Comparison of ENCODE assay signal across 17 mouse cellular contexts in genomic region chr5:73141161-73141560, GRCm38 (mm10).
"Had no signal": no experiment of that assay in that cellular context is flagged by ENCODE, and none has a peak within 500 bp of the region (broad histone marks: within the 10 kb centered on the region; RNA-seq: fewer than 3 reads in every experiment).

No protein-coding gene starts in this region.

- DNase-seq: retina, postnatal 1 day; right cerebral cortex, adult 18-20 months; right cerebral cortex, postnatal 14 days; right cerebral cortex, postnatal 25 days; right cerebral cortex, postnatal 4 days; spleen, adult 18-20 months; thymus, adult 18-20 months; thymus, adult 2 months; thymus, postnatal 14 days; thymus, postnatal 25 days; thymus, postnatal 36 days; thymus, postnatal 4 days had no signal

- H3K9me3 ChIP-seq: neural tube, embryonic 12.5 days; neural tube, embryonic 13.5 days; neural tube, embryonic 15.5 days; stomach, embryonic 15.5 days had no signal

- H3K4me3 ChIP-seq: neural tube, embryonic 12.5 days; neural tube, embryonic 13.5 days; neural tube, embryonic 15.5 days; stomach, embryonic 15.5 days had no signal

- H3K27me3 ChIP-seq: neural tube, embryonic 12.5 days; neural tube, embryonic 13.5 days; neural tube, embryonic 15.5 days; stomach, embryonic 15.5 days had no signal

- H3K9ac ChIP-seq: neural tube, embryonic 12.5 days; neural tube, embryonic 13.5 days; neural tube, embryonic 15.5 days; stomach, embryonic 15.5 days had no signal

- H3K4me2 ChIP-seq: neural tube, embryonic 12.5 days; neural tube, embryonic 13.5 days; neural tube, embryonic 15.5 days; stomach, embryonic 15.5 days had no signal

- H3K36me3 ChIP-seq: neural tube, embryonic 12.5 days; neural tube, embryonic 15.5 days; stomach, embryonic 15.5 days had no signal

- H3K4me1 ChIP-seq: neural tube, embryonic 13.5 days; neural tube, embryonic 15.5 days had no signal

- H3K27ac ChIP-seq: neural tube, embryonic 12.5 days; neural tube, embryonic 13.5 days; neural tube, embryonic 15.5 days; stomach, embryonic 15.5 days; stomach, postnatal 0 days had no signal
